Mouse (Mus musculus): ENCODE results near the gene Atp5e. TPM values are rescaled to one million over a fixed set of nuclear protein-coding genes. Genes with fewer than 3 reads are reported as not detected.
A peak's percentile ranks its signal among the peaks of the same experiment; 100 is the strongest.

The Atp5e gene
- polyA plus RNA-seq, 1 experiment from 2014 or later: 783 TPM

DNA sequence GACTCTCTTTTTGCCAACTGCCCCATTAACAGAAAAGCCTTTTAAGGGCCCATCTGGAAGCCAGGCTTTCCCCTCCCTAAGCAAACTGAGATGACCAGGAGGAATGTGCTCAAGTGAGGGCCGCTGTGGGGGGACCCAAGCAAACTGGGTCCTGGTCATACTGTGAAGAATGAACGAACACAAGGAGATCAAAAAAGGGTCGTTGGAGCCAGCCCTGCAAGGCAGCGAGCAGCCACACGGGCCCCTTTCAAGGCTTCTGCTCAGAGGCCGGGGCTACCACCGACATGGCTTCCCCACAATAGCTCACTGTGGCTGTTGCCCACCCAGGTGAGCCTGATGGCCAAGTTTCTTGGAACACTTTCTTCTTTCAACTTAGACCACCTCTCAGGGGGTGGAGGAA lies 17.4 kb downstream of the Atp5e start:
- Histone ChIP-seq H3K9ac (no peak overlapping the region), H3K27me3 (no peaks in the 10 kb centered on the region), H3K4me1 (peaks cover 18% of the 10 kb centered on the region), H3K4me2 (replicated peaks) (no peak overlapping the region), H3K4me3 (replicated peaks) (no peak overlapping the region), H3K9me3 (replicated peaks) (no peaks in the 10 kb centered on the region), H3K27ac (replicated peaks) (peak overlapping the region; percentile 22; the same call in 1 of the 2 replicates), H3K36me3 (no peaks in the 10 kb centered on the region)
- 46% methylated on average over 7 of the region's 7 CpGs for WGBS
- ATAC-seq (ENCODE audit: insufficient number of reproducible peaks, low FRiP score, low TSS enrichment, low read depth): 0 out of 2 replicates have a peak, but pooled peaks have one; percentile 15

GRCm38 (mm10) chr2:174445018-174445417 lies 18.9 kb downstream of the Atp5e start:
- H3K4me1 ChIP-seq: peaks cover 18% of the 10 kb centered on the region
- no peak overlapping the region for H3K4me3 ChIP-seq (replicated peaks)
- H3K4me2 ChIP-seq (replicated peaks): no peak overlapping the region
- no peaks in the 10 kb centered on the region for H3K9me3 ChIP-seq (replicated peaks)
- no peak for ATAC-seq (ENCODE audit: insufficient number of reproducible peaks, low FRiP score, low TSS enrichment, low read depth)
- no peaks in the 10 kb centered on the region for H3K27me3 ChIP-seq
- no peaks in the 10 kb centered on the region for H3K36me3 ChIP-seq
- H3K9ac ChIP-seq: no peak overlapping the region
- 78% methylated on average over 6 of the region's 6 CpGs for WGBS
- no peak overlapping the region for H3K27ac ChIP-seq (replicated peaks)

GRCm38 (mm10) chr2:174444359-174444758 lies 19.5 kb downstream of the Atp5e start:
- no peak overlapping the region for H3K27ac ChIP-seq (replicated peaks)
- H3K9me3 ChIP-seq (replicated peaks): no peaks in the 10 kb centered on the region
- 82% methylated on average over 7 of the region's 7 CpGs for WGBS
- no peak overlapping the region for H3K4me3 ChIP-seq (replicated peaks)
- peaks cover 21% of the 10 kb centered on the region for H3K4me1 ChIP-seq
- no peaks in the 10 kb centered on the region for H3K36me3 ChIP-seq
- no peak overlapping the region for H3K9ac ChIP-seq
- ATAC-seq (ENCODE audit: insufficient number of reproducible peaks, low FRiP score, low TSS enrichment, low read depth): no peak
- H3K27me3 ChIP-seq: no peaks in the 10 kb centered on the region
- no peak overlapping the region for H3K4me2 ChIP-seq (replicated peaks)

DNA sequence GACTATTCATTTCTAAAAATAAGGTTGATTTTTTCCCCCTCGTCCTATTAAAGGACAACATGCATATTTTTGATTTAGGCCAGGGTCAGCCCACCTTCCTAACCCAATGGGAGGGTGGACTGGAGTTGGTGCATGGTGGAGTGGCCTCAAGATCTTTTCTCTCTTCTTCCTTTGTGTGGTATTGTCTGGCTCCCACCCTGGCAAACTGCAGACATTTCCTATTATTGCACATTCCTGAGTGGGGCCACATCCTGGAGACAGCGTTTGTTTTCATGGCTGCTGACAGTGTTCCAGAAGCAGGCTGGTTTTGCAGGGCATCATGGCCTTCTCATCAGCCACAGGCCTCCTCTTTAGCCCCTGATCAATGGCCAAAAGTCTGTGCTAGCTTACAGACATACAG lies 20.9 kb downstream of the Atp5e start:
- peak overlapping the region; percentile 17 for H3K27ac ChIP-seq (replicated peaks)
- H3K4me3 ChIP-seq (replicated peaks): no peak overlapping the region
- no peak overlapping the region for H3K4me2 ChIP-seq (replicated peaks)
- H3K27me3 ChIP-seq: no peaks in the 10 kb centered on the region
- H3K9ac ChIP-seq: no peak overlapping the region
- peaks cover 34% of the 10 kb centered on the region for H3K4me1 ChIP-seq
- H3K9me3 ChIP-seq (replicated peaks): no peaks in the 10 kb centered on the region
- no peaks in the 10 kb centered on the region for H3K36me3 ChIP-seq
- 30% methylated on average over 2 of the region's 2 CpGs for WGBS
- ATAC-seq (ENCODE audit: insufficient number of reproducible peaks, low FRiP score, low TSS enrichment, low read depth): no peak

DNA sequence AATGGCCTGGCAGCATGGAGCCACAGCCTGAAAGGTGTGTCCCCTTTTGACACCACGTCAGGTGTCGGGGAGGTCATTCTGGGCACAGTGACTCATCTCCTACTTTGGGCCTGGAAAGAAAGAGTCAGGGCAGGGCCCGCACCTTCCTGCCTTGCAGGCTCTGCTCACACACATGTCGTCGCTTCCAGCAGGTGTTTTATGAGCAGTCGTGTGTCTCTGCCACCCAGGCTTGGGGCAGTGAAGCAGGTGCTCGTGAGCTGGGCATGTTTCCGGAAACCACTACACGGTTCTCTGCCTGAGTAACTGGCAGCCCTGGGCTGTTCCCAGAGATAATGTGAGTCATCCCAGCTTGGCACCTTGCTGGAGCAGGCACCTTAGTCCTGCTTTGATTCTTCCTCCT lies 21.4 kb downstream of the Atp5e start:
- WGBS: 77% methylated on average over 9 of the region's 9 CpGs
- Histone ChIP-seq H3K9me3 (replicated peaks) (no peaks in the 10 kb centered on the region), H3K36me3 (no peaks in the 10 kb centered on the region), H3K4me1 (peaks cover 40% of the 10 kb centered on the region), H3K9ac (no peak overlapping the region), H3K27ac (replicated peaks) (peak overlapping the region; percentile 17), H3K27me3 (no peaks in the 10 kb centered on the region), H3K4me2 (replicated peaks) (no peak overlapping the region), H3K4me3 (replicated peaks) (no peak overlapping the region)
- no peak for ATAC-seq (ENCODE audit: insufficient number of reproducible peaks, low FRiP score, low TSS enrichment, low read depth)

- Histone ChIP-seq H3K36me3 (no peaks in the 10 kb centered on the region), H3K27ac (replicated peaks) (no peak overlapping the region), H3K27me3 (no peaks in the 10 kb centered on the region), H3K4me1 (peaks cover 45% of the 10 kb centered on the region), H3K4me2 (replicated peaks) (no peak overlapping the region), H3K4me3 (replicated peaks) (no peak overlapping the region), H3K9ac (no peak overlapping the region), H3K9me3 (replicated peaks) (no peaks in the 10 kb centered on the region)
- WGBS: 65% methylated on average over 4 of the region's 4 CpGs
- no peak for ATAC-seq (ENCODE audit: insufficient number of reproducible peaks, low FRiP score, low TSS enrichment, low read depth)
Observed at GRCm38 (mm10) chr2:174441898-174442297, 22.0 kb downstream of the Atp5e start.

- 81% methylated on average over 9 of the region's 9 CpGs for WGBS
- Histone ChIP-seq H3K4me3 (replicated peaks) (no peak overlapping the region), H3K4me1 (peaks cover 41% of the 10 kb centered on the region), H3K9ac (no peak overlapping the region), H3K9me3 (replicated peaks) (no peaks in the 10 kb centered on the region), H3K36me3 (peaks cover 13% of the 10 kb centered on the region), H3K4me2 (replicated peaks) (no peak overlapping the region), H3K27me3 (no peaks in the 10 kb centered on the region), H3K27ac (replicated peaks) (no peak overlapping the region)
- no peak for ATAC-seq (ENCODE audit: insufficient number of reproducible peaks, low FRiP score, low TSS enrichment, low read depth)
Observed at GRCm38 (mm10) chr2:174439961-174440360, 23.9 kb downstream of the Atp5e start.

DNA sequence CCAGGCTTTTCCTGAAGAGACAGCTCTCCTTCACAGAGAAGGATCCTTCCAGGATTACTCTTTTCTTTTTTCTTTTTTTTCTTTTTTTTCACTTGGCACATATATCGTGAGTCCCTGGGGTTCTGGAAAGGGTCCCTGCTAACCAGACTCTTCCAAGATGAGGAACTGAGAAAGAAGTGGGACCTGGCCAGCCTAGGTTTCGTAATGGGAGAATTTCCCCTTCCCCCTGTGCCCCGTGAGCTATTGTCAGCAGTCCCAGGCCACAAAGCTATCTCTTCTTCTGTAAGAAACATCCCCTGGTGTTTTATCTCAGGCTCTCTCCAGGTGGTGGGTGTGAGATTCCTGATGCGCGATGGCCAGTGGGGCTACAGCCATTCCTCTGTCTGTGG lies 24.5 kb downstream of the Atp5e start:
- Histone ChIP-seq H3K4me3 (replicated peaks) (peak overlapping the region; percentile 65), H3K4me2 (replicated peaks) (peak overlapping the region; percentile 86), H3K4me1 (peaks cover 41% of the 10 kb centered on the region), H3K36me3 (peaks cover 18% of the 10 kb centered on the region), H3K27ac (replicated peaks) (no peak overlapping the region), H3K9me3 (replicated peaks) (no peaks in the 10 kb centered on the region), H3K9ac (no peak overlapping the region), H3K27me3 (no peaks in the 10 kb centered on the region)
- WGBS: 57% methylated on average over 5 of the region's 5 CpGs
- no peak for ATAC-seq (ENCODE audit: insufficient number of reproducible peaks, low FRiP score, low TSS enrichment, low read depth)

- peak within 1 kb of the TSS; percentile 65 for H3K4me3 ChIP-seq (replicated peaks)
- peak; percentile 77 for ATAC-seq (ENCODE audit: insufficient number of reproducible peaks, low FRiP score, low TSS enrichment, low read depth)
- H3K4me1 ChIP-seq: peaks cover 41% of the 10 kb centered on the region
- H3K27ac ChIP-seq (replicated peaks): no peak within 1 kb of the TSS; the same call in 1 of the 2 replicates
- WGBS: 2% methylated on average over 38 of the region's 38 CpGs
- peaks cover 18% of the 10 kb centered on the region for H3K36me3 ChIP-seq
- no peaks in the 10 kb centered on the region for H3K27me3 ChIP-seq
- H3K4me2 ChIP-seq (replicated peaks): peak within 1 kb of the TSS; percentile 86
- peak within 1 kb of the TSS; percentile 57 for H3K9ac ChIP-seq
- H3K9me3 ChIP-seq (replicated peaks): no peaks in the 10 kb centered on the region
Observed at GRCm38 (mm10) chr2:174438737-174439449, 25.0 kb downstream of the Atp5e start, which contains the start of gene Ctsz. Ctsz (minus strand) TSS chr2:174439039.

- peak overlapping the region; percentile 86 for H3K4me2 ChIP-seq (replicated peaks)
- no peaks in the 10 kb centered on the region for H3K9me3 ChIP-seq (replicated peaks)
- no peaks in the 10 kb centered on the region for H3K27me3 ChIP-seq
- peak overlapping the region; percentile 65 for H3K4me3 ChIP-seq (replicated peaks)
- H3K36me3 ChIP-seq: peaks cover 24% of the 10 kb centered on the region
- peak overlapping the region; percentile 57 for H3K9ac ChIP-seq
- no peak overlapping the region for H3K27ac ChIP-seq (replicated peaks)
- H3K4me1 ChIP-seq: peaks cover 38% of the 10 kb centered on the region
- WGBS: 68% methylated on average over 11 of the region's 11 CpGs
- no peak for ATAC-seq (ENCODE audit: insufficient number of reproducible peaks, low FRiP score, low TSS enrichment, low read depth)
Observed at GRCm38 (mm10) chr2:174438181-174438580, 25.7 kb downstream of the Atp5e start.

GRCm38 (mm10) chr2:174437697-174437982 lies 26.3 kb downstream of the Atp5e start:
- H3K4me3 ChIP-seq (replicated peaks): peak overlapping the region; percentile 65
- H3K9ac ChIP-seq: no peak overlapping the region
- WGBS: 92% methylated on average over 4 of the region's 4 CpGs
- H3K4me1 ChIP-seq: peaks cover 34% of the 10 kb centered on the region
- H3K36me3 ChIP-seq: peaks cover 29% of the 10 kb centered on the region
- peak overlapping the region; percentile 86 for H3K4me2 ChIP-seq (replicated peaks)
- H3K27ac ChIP-seq (replicated peaks): no peak overlapping the region
- no peaks in the 10 kb centered on the region for H3K9me3 ChIP-seq (replicated peaks)
- no peak for ATAC-seq (ENCODE audit: insufficient number of reproducible peaks, low FRiP score, low TSS enrichment, low read depth)
- no peaks in the 10 kb centered on the region for H3K27me3 ChIP-seq

Measured in embryonic facial prominence, embryonic 15.5 days (tissue).